Mouse (Mus musculus) splenic B cell, adult 2 months (primary cell): ENCODE data around the gene Rasgrp2.

Experiments used
- DNase-seq: peaks from one replicate; pipeline ENCODE4 v3.0.0-alpha.2; 2011; ENCODE audit warnings: low read depth, low spot score
- H3K27me3 ChIP-seq: 2 replicates; pipeline ENCODE4 v1.6.1; 2012; ENCODE audit warnings: mild to moderate bottlenecking, low read length, moderate library complexity, mixed read lengths; ENCODE audit not compliant: control insufficient read depth, poor library complexity, insufficient read depth, severe bottlenecking
- H3K36me3 ChIP-seq: 2 replicates; pipeline ENCODE4 v1.6.1; 2012; ENCODE audit warnings: mild to moderate bottlenecking, low read length, moderate library complexity, mixed read lengths; ENCODE audit not compliant: control insufficient read depth, poor library complexity, insufficient read depth, severe bottlenecking

The Rasgrp2 gene

DNA sequence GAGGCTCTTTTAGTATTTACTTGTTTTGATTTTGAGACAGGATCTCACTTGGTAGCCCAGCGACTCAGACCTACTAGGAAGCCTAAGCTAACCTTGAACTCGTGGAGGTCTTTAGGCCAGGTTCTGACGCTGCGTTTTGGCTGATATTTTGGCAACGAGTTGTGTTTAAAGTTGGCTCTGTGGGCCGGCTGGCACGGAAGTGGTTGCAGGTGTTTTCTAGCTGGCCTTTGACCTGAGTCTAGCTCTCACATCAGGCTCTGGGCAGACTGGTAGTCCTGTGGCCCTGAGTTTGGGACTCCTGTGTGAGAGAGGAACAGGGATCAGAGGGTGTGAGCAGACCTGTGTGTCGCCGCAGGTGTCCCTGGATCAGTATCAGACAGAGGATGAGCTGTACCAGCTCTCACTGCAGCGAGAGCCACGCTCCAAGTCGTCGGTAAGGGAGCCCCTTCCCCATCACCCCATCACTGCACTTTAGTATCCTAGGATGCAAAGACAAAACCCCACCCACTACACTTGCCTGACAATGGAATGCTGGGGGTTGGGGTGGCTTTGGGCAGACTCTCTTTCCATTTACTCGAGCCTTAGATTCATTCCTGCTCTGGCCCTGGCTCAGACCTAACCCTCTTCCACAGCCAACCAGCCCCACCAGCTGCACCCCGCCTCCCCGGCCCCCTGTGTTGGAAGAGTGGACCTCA is 8.8 kb downstream of the Rasgrp2 start:
- H3K36me3 ChIP-seq, result peaks cover 19% of the 10 kb centered on the region
- no peak for DNase-seq
- H3K27me3 ChIP-seq, result no peaks in the 10 kb centered on the region

DNA sequence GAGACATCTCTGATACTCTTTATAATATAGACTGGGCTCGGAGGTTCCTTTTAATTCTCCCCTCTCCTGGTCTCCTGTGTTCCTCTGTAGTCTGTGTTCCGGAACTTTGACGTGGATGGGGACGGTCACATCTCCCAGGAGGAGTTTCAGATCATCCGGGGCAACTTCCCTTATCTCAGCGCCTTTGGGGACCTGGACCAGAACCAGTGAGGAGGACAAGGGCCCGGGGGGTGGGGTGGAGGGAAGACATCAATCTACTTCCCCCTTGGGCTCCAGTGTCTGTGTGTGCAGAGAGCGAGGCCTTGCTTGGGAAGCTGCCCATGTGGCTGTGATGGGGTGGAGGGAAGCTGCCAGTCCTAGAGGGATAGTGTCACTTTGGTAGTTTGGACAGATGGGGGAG is 9.6 kb downstream of the Rasgrp2 start:
- Histone ChIP-seq H3K27me3 (no peaks in the 10 kb centered on the region), H3K36me3 (peaks cover 18% of the 10 kb centered on the region)
- no peak for DNase-seq

DNA sequence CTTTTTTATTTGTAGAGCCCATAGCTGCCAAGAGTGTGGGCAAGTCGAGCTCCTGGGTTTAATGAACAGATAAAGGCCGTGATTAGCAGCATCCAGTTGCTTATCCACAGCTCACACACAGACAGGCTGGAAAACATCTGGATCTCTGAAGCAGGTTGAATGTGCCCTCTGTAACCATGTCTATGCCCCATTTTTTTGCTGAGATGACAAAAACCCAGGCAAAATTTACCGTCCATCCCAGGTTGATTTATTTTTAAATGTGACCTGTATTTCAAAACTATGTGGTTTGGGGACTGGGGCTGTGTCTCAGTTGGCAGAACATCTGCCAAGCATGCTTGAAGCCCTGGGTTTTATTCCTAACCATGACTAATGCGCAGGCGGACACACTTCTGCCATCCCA is 10.0 kb downstream of the Rasgrp2 start:
- Histone ChIP-seq H3K36me3 (peaks cover 16% of the 10 kb centered on the region), H3K27me3 (no peaks in the 10 kb centered on the region)
- no peak for DNase-seq

DNA sequence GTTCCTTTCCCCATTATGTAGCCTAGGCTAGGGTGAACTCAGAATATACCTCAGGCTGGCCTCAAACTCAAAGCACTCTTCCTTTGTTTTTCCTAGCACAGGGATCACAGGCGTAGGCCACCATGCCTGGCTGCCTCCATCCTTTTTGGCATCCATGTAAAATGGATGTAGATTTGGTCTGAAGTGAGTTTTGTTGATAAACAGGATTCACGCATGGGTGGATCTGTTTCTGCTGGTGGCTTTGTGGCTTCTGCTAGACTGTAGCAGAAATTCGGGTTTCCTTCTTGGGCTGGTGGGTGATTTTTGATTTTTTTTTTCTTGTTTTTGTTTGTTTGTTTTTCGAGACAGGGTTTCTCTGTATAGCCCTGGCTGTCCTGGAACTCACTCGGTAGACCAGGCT is 10.8 kb downstream of the Rasgrp2 start:
- peak; percentile 65 for DNase-seq
- H3K36me3 ChIP-seq, result peaks cover 22% of the 10 kb centered on the region
- H3K27me3 ChIP-seq, result no peaks in the 10 kb centered on the region

DNA sequence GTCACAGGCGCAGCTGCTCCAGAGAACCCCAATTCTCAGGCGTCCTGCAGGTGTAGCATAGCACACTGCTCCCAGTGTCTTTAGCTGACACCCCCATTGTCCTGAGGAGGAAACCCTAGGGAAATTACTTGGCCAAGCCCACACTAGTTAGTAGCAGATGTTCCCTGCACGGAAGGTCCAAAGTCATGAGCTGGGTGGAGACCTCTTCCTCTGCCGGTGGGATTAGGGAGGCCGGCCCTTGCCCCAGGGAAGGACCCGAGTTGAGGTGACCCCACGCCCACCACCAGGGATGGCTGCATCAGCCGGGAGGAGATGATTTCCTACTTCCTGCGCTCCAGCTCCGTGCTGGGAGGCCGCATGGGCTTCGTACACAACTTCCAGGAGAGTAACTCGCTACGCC is 13.7 kb downstream of the Rasgrp2 start:
- Histone ChIP-seq H3K27me3 (no peaks in the 10 kb centered on the region), H3K36me3 (peaks cover 20% of the 10 kb centered on the region)
- no peak for DNase-seq

DNA sequence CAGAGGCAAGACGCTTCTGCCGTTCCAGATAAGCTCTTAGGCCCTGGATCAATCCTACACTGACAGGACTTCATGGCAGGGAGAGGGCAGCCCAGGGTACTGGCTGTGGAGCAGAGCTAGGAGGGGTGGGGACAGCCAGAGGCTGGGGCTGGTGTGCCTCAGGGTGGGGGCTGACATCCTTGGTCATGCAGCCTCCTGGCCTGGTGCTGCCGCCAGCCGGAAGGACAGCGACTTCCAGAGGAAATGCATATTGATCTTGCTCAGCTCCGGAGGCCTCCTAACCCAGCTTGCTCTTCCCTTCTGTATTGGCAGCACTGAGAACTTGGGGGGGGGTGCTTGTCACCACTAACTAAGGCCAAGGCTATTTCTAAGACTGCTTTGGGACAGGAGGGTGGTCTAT is 16.3 kb downstream of the Rasgrp2 start:
- DNase-seq, result no peak
- peaks cover 14% of the 10 kb centered on the region for H3K36me3 ChIP-seq
- no peaks in the 10 kb centered on the region for H3K27me3 ChIP-seq

DNA sequence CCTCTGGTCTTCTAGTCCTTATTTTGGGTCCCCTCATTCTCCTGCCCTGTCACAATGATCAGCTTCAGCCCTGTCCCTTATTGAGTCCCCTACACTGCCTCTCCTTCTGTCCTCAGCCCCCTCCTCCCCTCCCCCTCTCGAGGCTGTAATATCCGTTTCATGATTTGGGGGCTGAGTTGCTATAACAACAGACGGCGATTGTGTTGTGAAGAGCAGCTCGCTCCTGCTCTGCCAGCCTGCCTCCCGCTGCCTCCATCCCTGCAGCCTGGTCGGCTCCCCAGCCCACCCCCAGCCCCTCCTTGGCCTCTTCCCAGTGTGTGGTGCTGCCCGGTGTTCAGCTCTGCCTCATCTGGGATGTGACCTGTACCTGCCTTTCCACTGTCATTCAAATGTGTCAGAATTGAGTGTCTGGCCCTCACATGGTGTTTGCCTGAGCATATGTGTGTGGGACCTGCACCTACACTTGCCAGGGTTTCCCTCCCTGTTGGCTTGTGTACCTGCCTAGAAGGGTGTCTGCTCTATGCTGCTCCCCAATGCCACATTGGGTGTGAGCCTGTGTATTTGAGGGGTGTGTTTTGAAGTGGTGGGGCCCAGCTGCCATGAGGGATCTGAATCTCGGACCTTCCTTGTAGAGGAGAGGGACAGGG is 17.1 kb downstream of the Rasgrp2 start:
- DNase-seq, result no peak
- no peaks in the 10 kb centered on the region for H3K27me3 ChIP-seq
- peaks cover 12% of the 10 kb centered on the region for H3K36me3 ChIP-seq

DNA sequence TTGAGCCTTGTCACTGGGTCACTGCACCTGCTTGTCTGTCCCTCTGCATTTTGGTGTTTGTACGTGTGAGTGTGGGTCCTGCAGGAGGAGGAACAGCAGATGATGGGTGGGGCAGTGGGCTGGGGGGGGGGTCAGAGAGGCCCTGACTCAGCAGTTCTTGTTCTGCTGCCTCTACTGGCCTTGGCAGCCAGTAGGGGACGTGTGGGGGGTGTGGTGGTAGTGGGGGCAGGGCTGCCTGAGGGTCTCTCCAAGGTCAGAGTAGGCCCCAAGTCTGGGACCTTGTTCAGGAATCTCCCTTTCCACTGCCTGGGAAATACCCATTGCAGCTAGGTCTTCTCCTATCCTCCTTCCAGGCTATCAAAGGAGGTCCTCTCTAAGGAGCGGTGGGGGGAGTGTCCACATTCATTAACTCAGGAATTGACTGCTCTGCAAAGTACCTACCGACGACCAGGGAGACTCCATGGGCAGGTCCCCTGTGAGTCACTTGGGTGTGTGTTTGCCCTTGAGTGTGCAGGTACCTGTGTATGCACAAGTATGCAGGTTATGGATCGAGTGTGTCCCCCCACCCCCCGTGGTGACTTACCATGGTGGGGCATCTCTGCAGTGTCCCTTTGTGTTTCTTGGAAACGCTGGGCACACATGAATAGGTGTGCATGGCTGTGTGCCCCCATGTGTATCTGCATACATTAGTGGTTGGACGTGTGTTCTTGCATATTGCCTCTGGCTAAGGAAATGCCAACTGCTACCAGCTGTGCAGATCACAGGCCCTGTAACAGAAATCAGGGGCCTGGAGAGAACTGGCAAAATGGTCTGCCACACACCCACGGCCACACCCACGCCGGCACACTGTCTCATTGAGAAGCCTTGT is 18.0 kb downstream of the Rasgrp2 start:
- Histone ChIP-seq H3K27me3 (no peaks in the 10 kb centered on the region), H3K36me3 (peaks cover 12% of the 10 kb centered on the region)
- DNase-seq, result no peak

DNA sequence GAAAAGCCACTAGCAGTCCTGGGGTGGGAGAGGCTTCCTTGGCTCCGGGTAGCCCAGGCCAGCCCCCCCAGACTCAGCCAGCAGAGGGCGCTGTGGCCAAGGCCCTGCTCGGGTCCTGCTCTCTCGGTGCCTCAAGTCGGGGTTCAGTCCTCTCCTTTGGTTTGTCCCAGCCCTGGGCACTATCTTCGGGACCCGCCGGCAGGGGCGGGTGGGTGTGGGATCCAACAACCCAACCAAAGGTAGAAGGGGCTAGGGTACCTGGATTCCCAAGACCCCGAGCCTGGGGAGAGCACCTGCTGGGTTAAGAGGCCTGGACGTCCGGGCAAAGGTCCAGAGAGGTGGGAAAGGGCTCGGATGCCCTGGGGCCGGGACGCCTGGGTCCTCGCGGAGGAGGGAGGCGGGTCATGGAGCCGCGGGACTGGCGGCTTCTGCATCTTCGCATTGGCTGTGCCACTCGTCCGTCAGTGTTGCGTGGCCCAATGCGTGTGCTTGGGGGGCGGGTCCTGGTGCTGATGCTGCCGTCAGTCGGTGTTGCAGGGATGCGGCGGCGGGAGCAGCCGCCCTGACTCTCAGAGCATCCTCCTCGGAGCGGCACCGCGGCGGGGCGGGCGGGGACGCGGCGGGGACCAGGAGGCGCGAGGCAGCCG is 19.2 kb downstream of the Rasgrp2 start, which contains the start of gene Nrxn2:
Nrxn2 (plus strand) TSS at position 499 of the 647 bp plus-strand sequence.
- H3K27me3 ChIP-seq, result no peaks in the 10 kb centered on the region
- peak; percentile 92 for DNase-seq

DNA sequence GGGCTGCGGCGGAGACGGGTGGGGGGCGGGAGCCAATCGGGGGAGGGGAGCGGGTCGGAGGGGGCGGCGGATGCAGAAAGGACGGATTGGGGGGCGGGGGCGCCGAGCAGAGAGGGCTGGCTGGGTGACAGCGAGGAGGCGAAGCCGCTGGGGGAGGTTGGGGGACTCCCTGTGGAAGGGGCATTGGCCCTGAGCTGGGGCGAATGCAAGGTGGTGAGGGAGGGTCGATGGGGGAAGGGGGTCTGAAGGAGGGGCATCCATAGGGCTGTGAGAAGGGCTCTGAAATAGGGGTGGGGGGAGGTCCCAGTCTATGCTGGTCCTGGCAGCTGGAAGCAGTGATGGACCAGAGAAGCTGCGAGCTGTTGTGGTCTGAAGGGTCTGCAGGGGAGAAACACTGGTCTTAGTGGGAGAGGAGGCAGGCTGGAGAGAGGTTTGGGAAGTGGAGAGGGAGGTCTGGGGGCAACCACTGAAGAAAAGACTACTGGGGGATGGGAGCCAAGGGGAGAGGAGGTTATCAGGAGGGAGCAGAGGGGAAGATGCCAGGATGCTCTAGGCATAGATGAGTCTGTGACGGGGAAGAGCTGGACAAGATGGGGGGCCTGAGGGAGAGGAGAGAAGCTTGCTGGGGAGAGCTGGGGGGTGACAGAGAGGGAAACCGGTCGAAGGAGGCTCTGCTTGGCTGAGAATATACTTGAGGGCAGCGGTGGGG is 20.0 kb downstream of the Rasgrp2 start:
- no peak for DNase-seq
- Histone ChIP-seq H3K27me3 (no peaks in the 10 kb centered on the region), H3K36me3 (peaks cover 6% of the 10 kb centered on the region)

More for the DNA sequence above, 19.2 kb downstream of the Rasgrp2 start, which contains the start of gene Nrxn2:
- peaks cover 7% of the 10 kb centered on the region for H3K36me3 ChIP-seq

DNA sequence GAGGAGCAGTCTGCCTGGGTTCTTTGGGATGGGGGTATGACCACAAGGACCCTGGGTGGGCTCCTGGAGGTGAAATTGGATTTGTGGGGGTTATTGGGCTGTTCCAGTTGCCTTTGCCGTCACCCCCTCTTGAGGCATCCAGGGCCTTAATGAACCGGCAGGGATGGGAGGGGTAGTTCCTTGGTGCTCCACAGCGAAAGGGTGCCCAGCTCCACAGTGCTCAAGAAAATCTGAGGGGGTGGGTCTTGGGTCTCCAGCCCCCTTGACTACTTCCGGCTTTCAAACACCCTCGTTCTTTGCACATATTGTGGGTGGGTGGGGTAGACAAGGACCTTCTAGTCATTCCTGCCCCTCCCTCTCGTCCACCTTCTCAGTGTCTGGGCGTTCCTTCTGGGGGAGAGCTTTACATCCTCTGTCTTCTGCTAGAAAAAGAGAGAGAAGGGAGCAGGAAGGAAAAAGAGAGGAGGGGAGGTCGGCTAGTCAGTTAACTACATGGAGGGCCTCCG is 20.7 kb downstream of the Rasgrp2 start:
- DNase-seq, result no peak
- Histone ChIP-seq H3K36me3 (peaks cover under 1% of the 10 kb centered on the region; the same call in 1 of the 2 replicates), H3K27me3 (no peaks in the 10 kb centered on the region)

DNA sequence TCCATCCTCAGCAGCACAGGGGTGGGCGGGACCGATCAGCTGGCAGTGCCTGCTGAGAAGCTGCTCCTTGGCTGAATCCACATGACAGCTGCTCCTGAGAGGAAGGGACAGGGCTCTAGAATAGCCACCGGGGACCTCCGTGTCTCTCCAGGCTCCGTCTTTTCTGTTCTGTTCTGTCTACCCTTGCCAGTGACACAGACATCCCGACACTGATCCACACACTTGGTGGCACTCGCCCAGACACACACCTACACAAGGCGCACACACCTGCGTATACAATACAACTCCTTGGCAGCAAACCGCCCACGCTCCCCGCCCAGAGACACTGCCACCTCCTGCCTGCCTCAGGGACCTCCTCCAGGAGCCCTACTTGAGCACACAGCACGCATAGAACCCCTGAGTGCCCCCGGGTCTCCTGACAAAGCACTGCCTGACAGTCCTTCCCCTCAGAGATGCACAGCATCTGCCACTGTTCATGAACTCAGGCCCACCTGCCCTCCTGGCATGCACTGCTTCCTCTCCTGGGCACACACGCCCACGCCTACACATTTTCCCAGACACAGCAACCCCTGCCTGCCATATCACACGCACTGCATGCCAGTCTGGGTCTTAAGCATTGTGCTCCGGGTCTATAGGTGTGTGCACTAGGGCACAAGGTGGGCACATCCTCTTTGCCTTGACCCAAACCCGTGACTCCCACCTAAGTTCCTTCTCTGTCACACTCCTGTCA is 21.5 kb downstream of the Rasgrp2 start:
- no peaks in the 10 kb centered on the region for H3K36me3 ChIP-seq
- no peaks in the 10 kb centered on the region for H3K27me3 ChIP-seq
- no peak for DNase-seq

DNA sequence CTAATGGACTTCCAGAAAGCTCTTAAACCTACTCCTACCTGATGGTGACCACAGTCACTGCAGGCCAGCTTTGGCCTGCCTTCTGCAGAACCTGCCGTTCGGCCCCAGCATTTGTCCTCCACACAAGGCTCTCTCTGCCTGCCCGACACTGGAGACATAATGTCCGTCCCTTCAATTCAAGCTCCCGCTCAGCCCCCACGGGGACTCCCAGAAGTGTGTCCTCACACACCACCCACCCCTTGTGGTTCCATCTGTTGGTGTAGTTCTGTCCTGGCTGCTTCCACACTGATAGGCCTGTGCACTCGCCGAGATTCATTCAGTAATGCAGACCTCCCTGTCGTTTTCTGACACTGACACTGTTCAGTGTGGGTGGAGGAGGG is 22.1 kb downstream of the Rasgrp2 start:
- no peak for DNase-seq
- Histone ChIP-seq H3K36me3 (no peaks in the 10 kb centered on the region), H3K27me3 (no peaks in the 10 kb centered on the region)
